Mouse (Mus musculus) embryo, embryonic 11 days (tissue): ENCODE data around the gene Atpaf1.
A peak's percentile ranks its signal among the peaks of the same experiment; 100 is the strongest.

Experiments used
- DNase-seq: peaks from one replicate; pipeline ENCODE4 v3.0.0-alpha.2; 2015

The Atpaf1 gene

DNA sequence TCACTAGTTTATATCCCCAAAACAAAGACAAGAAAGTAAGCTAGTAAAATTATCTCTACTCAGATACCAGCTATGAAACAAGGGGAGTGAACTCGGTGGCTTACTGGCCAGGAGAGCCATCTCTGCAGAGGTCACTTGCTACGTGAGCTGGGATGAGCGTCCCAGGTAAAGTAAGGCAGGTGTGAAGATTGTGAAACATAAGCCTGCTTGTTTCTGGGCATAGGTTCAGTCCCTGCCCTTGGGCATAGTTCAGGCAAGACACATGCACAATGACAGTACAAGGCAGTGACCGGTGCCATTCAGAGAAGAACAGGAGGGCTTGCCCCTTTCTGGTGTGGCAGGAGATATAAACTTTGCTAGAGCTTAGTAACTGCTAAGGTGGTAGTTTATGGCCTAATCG is 31.0 kb downstream of the Atpaf1 start:
- DNase-seq = no peak

DNA sequence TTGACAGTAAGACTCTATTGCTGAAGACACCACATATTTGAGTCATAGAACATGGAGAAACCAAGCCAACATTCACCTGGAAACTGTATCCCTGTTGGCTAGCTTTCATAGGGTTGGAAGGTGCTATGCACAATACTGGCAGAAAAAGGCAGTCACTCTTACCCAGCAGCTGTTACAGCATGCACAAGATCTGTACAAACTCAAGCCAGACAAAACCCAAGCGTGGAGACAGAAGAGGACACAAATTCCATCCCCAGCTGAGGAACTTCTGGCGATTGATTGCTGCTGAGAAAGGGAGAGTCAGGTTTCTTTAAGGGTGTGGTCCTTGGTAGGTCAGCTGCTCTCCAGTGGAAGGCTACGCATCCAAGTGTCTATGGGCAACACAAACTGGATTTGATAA is 35.6 kb downstream of the Atpaf1 start:
- no peak for DNase-seq

DNA sequence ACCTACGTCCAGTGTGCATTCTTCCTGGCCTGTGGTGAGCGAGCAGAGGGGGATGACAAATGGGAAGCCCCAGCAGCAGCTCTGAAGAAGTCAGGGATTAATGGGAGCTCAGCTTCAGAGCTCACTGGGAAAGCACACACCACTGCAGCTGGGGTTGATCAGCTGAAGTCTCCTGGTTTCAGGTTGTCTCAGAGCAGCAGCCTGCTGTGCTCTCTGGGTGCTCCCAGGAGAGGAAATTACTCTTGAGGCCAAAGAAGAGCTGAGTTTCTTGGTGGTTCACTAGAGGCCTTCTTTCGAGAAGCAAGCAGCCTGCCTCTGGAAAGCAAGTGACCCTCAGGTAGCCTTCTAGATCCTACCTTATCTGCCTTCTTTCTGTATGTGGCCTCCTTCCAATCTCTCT is 36.3 kb downstream of the Atpaf1 start:
- DNase-seq = no peak

- no peak for DNase-seq
These were observed 36.8 kb downstream of the Atpaf1 start for GRCm38 (mm10) chr4:115821431-115821830.

DNA sequence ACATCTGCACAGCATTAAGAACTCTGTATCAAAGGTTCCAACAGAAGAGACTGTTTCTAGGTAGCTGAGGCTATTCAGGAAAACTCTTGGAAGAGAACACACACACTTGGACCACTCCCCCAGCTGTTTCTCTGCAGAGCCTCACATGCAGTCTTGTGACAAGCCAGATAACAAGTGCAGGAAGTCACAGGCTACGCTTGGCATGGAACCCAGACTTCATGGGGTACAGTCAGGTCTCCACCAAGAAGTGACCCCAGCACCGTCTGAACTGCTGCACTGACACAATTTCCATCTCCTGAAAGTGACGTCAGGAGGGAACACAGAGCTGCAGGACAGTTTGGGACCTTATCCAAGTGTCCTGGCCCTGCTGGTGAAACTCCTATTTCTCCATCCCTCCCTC is 37.3 kb downstream of the Atpaf1 start:
- DNase-seq = no peak

DNA sequence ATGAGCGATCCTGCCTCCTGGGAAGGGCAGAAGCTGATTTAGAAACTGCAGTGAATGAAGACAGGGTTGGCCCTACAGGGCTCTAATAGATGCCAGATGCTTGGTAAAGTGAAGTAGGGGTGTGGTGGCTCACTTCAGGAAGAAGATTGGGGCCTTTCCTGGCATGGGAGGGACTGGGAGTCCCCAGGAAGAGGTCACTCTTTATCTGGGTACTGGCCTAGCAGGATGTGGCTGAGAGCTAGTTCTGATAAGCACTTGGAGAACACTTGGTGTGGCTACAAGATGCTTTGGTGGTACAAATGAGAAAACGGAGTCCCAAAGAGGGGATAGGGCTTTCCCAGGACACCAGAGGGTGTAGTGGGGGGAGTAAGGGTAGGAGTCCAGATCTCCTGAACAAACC is 39.6 kb downstream of the Atpaf1 start:
- no peak for DNase-seq

DNA sequence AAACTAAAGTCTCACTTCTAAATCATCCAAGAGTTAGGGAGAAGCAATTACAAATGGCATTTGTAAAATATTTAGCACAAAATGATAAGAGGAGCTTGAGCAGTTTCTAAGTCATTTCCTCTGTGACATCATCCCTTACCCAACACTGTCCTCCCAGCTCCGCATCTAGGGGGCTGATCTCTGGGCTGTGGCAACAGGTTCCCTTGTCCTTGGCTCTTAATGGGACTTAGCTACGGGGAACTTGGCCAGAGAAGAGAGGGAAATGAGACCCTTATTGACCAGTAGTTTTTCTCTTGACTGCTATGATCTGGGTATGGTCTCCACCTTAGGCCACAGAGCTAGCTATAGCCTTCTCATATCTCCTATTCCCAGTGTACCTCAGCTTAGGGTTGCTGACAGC is 40.7 kb downstream of the Atpaf1 start:
- DNase-seq = no peak

- no peak for DNase-seq
These were observed 42.5 kb downstream of the Atpaf1 start for GRCm38 (mm10) chr4:115827066-115827465.

DNA sequence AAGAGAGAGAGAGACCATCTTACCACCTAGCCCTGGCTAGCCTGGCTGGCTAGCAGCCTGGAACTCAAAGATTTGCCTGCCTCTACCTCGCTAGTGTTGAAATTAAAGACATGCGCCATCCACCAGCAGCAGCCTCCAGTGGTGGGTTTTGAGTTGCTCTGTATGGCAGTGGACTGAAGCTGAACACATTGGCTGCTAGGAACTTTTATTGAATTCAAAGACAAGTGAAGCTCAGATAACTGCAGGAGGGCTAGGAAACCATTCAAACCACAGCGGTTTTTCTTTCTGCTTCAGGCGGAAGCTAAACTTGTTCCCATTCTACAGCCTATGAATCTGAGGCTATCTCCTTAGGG is 42.9 kb downstream of the Atpaf1 start:
- no peak for DNase-seq

GRCm38 (mm10) chr4:115827888-115828571 is 43.4 kb downstream of the Atpaf1 start, which contains the start of gene Mob3c:
TSS of gene Mob3c (plus strand) at chr4:115828092.
- peak; percentile 91 for DNase-seq

DNA sequence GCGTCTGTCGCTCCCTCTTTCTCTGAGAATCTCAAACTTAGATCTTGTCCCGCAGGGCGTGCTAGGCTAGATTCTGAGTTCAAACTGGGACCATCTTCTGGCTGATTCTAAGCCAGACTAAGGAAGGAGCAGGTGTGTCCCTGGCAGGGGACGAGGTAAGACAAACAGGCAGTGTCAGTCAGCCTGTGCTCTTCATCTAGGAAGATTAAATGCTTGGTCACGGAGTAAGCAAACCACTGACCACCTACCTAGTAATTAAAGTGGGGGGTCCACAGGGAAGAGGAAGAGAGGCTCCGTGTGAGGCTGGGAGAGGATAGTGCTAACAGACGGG is 43.9 kb downstream of the Atpaf1 start:
- no peak for DNase-seq

DNA sequence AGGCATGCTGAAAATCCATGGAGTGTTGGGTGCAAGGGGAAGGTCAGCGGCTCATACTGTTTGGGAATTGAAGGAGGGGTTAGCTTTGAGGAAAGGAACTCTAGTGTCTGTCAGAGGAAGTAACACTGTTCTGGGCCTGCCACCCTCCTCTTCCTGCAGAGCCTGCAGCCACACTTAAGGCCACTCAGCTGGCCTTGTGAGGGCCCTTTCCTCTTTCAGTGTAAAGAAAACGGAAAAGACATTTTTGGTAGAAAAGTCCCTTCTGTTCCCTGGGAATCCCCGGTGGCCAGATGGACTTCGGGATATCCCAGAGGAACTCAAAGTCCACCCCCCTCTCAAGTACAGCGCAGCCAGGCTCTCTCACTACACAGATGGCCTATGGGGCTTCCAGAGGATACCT is 45.9 kb downstream of the Atpaf1 start:
- no peak for DNase-seq

GRCm38 (mm10) chr4:115831221-115831620 is 46.6 kb downstream of the Atpaf1 start:
- no peak for DNase-seq

DNA sequence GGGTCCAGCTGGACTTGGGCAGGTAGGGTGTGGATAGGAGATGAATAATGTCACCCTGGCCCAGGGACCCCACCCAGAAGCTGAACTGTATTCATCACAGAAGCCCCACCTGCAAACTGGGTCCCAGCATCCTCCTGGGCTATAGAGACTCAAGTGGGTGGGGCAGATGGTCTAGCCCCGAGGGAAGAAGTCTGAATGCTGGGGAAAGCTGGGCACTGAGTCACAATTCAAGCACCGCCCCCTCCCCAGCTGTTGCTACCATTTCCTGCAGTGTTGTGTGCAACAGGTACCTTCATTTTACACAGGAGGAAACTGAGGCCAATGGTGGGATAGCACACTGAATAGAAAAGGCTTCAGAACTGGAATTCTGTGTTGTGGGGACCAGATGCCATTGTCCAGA is 47.4 kb downstream of the Atpaf1 start:
- DNase-seq = no peak

DNA sequence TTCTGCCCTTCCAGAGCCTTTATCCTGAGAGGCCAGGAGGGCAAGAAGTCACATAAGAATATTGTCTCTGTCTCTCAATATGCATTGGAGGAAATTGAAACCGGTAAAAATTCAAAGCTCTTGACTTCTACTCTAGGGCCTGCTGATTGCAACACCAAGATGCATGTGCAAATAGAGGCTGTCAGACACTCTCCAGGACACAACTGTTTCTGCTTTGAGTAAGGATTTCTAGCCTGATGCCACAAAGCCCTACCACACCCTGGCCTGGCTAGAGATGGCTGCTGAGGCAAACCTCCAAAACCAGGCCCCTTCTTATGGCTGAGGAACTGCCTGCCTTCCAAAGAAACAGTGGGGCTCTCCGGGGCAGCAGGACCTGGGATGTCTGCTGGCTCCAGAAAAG is 51.0 kb downstream of the Atpaf1 start:
- no peak for DNase-seq

DNA sequence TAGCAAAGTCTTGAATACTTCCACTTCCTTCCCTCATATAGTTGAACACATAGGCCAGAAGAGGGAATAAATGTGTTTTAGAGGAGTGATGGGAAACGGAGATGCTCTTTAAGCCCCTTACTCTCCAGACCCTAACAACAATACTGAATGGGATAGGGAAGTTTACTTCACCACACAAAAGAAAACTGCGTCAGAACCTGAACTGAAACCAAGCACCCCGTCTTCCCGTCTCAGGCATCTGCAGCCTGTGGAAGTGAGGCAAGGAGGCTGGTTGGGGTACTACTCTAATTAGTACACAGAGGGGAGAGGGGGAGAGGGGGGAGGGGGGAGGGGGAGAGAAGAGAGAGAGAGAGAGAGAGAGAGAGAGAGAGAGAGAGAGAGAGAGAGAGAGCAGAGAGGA is 53.6 kb downstream of the Atpaf1 start:
- DNase-seq = no peak

- DNase-seq = peak; percentile 96
These were observed 54.4 kb downstream of the Atpaf1 start, which contains the start of gene Mknk1 for GRCm38 (mm10) chr4:115838696-115839641. TSS of gene Mknk1 (plus strand) at chr4:115839198.

- no peak for DNase-seq
These were observed 55.3 kb downstream of the Atpaf1 start for GRCm38 (mm10) chr4:115839956-115840355.

GRCm38 (mm10) chr4:115840842-115841241 is 56.2 kb downstream of the Atpaf1 start:
- no peak for DNase-seq

DNA sequence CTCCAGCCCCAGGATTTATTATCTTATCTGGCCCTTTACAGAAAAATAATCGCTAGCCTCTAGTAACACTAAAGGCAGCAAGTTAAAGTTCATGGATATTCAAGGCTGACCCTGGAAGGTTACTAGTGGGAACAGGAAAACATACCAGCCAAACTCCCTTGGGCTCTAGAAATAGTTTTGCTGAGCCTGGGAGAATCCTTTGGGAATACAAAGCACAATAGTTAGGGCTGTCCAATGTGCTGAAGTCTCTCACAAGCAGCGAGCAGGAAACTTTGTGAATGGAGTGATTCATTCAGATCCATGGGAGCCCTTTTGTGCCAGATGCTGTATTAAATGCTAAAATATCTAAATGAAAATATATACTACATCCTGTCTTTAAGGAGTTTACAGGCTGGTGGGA is 62.0 kb downstream of the Atpaf1 start:
- DNase-seq = peak; percentile 30

- DNase-seq = no peak
These were observed 62.8 kb downstream of the Atpaf1 start for GRCm38 (mm10) chr4:115847377-115847776.

GRCm38 (mm10) chr4:115848083-115848482 is 63.5 kb downstream of the Atpaf1 start:
- no peak for DNase-seq

- no peak for DNase-seq
These were observed 64.5 kb downstream of the Atpaf1 start for GRCm38 (mm10) chr4:115848990-115849677.

DNA sequence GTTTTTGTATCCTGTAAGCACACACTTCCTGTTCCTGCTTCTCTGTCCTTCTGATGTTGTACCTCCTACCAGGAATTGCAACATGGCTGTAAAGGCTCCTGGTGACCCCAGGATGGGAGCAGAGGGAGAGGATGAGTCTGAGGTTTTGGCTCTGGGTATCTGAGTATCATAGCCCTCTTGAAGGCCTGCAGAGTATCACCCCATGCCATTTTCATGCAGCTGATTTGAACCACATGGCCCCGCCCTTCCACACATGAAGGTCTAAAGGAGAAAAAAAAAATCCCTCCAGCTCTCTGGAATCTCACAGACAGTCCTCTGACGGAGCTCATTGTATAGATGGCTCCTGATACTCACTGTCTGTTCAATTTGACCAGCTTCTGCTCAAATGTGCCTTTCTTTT is 65.5 kb downstream of the Atpaf1 start:
- DNase-seq = no peak
